Mouse (Mus musculus): ENCODE data around the gene Slc39a10. TPM values are rescaled to one million over a fixed set of nuclear protein-coding genes. Genes with fewer than 3 reads are reported as not detected.

Slc39a10 gene
- polyA plus RNA-seq (2014; fragmentation: Illumina TruSeq; extraction: RNeasy Lipid Tissue Mini Kit (QIAGEN cat#74804); ENCODE audit: low read depth, low replicate concordance): 16.9 TPM

DNA sequence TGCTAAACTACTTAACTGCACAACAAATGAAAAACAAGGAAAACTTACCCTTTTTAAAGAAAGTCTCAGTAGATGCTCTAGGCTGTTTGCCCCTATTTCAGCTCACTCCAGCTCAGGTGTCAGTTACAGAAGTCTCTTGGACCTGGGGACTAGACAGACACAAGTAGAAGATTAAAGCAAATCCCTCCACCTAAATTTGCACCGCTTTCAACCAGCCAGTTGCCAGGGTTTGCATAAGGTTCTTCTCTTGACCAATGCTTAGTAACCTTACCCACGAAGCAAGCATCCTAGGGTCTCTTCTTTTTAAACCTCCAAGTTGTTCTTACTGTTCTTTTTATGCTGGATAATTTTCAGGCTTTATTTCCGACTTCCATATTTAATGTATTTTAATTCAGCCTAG, at the start of gene Slc39a10:
Gene Slc39a10 (minus strand): TSS at position 101 of the 400 bp plus-strand sequence.

